Mouse (Mus musculus): ENCODE results near the gene Thbs3. TPM values are rescaled to one million over a fixed set of nuclear protein-coding genes. Genes with fewer than 3 reads are reported as not detected.

Gene Thbs3
- polyA plus RNA-seq, 1 experiment from 2014 or later, result 77.7 TPM

DNA sequence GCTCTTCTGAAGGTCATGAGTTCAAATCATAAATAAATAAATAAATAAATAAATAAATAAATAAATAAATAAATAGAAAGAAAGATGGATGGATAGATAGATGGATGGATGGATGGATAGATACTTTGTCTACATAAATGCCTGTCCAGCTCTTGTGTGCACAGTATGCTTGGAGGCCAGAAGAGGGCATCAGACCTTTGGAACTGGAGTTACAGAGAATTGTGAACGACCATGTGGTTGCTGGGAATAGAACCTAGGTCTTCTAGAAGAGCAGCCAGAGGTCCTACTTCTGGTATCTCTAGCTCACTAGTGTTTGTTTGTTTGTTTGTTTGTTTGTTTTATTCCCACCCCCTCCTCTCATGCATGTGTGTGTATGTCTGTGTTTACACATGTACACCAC, 21.6 kb upstream of the Thbs3 start:
- Histone ChIP-seq H3K27ac (ENCODE audit: low read length) (no peak overlapping the region), H3K4me2 (replicated peaks; ENCODE audit: low read depth, low read length) (no peak overlapping the region), H3K9ac (replicated peaks; ENCODE audit: low read depth) (no peak overlapping the region), H3K9me3 (ENCODE audit: low read length) (no peaks in the 10 kb centered on the region), H3K4me1 (ENCODE audit: insufficient read depth, low read depth, low read length) (no peaks in the 10 kb centered on the region), H3K4me3 (ENCODE audit: low read depth, low read length) (no peak overlapping the region), H3K27me3 (replicated peaks; ENCODE audit: insufficient read depth, low read length) (no peaks in the 10 kb centered on the region), H3K36me3 (ENCODE audit: insufficient read depth, low read length) (no peaks in the 10 kb centered on the region)
- 76% methylated on average over 1 of the region's 1 CpGs for WGBS
- DNase-seq (ENCODE audit: low spot score), result no peak
- peak; percentile 44 for TF ChIP-seq CTCF (IDR thresholded peaks at IDR 0.05)
- no peak for TF ChIP-seq EP300 (IDR thresholded peaks at IDR 0.05)
- no peak for ATAC-seq

DNA sequence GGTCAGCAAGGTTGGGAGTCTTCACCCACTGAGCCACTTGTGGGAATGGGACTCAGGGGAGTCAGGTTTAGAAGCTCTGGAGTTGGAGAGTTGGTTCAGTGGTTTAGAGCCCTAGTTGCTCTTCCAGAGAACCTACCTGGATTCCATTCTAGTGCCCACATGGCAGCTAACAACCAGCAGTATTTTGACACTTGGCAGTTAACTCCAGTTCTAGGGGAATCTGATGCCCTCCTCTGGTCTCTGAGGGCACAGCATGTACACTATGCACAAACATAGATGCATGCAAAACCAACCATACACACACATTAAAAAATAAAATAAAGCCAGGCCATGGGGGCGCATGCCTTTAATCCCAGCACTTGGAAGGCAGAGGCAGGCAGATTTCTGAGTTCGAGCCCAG, 21.1 kb upstream of the Thbs3 start:
- no peak for TF ChIP-seq EP300 (IDR thresholded peaks at IDR 0.05)
- peak; percentile 63 for TF ChIP-seq CTCF (IDR thresholded peaks at IDR 0.05)
- Histone ChIP-seq H3K27ac (ENCODE audit: low read length) (no peak overlapping the region), H3K36me3 (ENCODE audit: insufficient read depth, low read length) (no peaks in the 10 kb centered on the region), H3K4me2 (replicated peaks; ENCODE audit: low read depth, low read length) (no peak overlapping the region), H3K9me3 (ENCODE audit: low read length) (no peaks in the 10 kb centered on the region), H3K9ac (replicated peaks; ENCODE audit: low read depth) (no peak overlapping the region), H3K4me3 (ENCODE audit: low read depth, low read length) (no peak overlapping the region), H3K27me3 (replicated peaks; ENCODE audit: insufficient read depth, low read length) (no peaks in the 10 kb centered on the region), H3K4me1 (ENCODE audit: insufficient read depth, low read depth, low read length) (no peaks in the 10 kb centered on the region)
- ATAC-seq, result no peak
- peak; percentile 51 for DNase-seq (ENCODE audit: low spot score)
- 92% methylated on average over 2 of the region's 2 CpGs for WGBS

DNA sequence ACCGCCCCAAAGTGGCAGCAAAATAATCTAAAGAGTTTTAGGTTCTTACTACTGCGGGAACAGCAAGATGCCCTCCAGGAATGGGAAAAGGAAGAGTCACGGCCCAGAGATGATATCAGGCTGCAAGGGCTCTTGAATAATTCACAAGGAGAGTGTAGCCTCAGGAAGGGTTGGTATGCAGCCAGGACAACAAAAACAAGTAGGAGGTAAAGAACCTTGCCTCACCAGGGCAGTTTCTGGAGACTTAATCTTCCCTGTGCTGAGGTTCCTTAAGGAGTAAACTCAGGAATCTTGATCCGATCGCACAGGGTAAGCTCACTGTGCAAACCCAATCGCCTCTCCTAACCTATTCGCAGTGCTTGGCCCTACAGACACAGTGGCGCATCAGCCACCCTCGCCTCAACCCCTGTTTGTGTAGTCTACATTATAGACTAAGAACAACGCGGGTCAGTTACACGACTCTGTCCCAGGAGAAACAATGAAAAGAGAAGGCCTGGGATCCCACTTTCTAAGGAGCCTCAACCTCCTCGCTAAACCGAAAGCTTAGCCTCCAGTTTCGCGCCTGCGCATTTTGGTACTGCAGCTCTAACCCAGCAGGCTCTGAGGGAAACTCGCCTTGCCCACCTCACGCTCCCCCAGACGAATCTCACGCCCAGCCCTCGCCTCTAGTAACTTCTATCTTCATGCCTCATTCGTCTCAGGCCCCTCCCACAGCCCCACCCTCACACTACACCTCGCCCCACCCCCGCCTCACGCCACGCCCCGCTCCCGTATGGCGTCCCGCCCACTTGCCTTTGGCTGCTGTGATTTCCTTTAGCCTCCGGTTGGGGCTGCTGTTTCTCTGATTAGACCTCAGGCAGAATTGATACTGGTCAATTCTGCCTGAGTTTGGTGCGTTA, 18.8 kb upstream of the Thbs3 start:
- Histone ChIP-seq H3K4me3 (ENCODE audit: low read depth, low read length) (peak overlapping the region; percentile 47), H3K36me3 (ENCODE audit: insufficient read depth, low read length) (no peaks in the 10 kb centered on the region), H3K4me2 (replicated peaks; ENCODE audit: low read depth, low read length) (peak overlapping the region; percentile 68), H3K9ac (replicated peaks; ENCODE audit: low read depth) (peak overlapping the region; percentile 41), H3K27ac (ENCODE audit: low read length) (peak overlapping the region; percentile 82), H3K9me3 (ENCODE audit: low read length) (no peaks in the 10 kb centered on the region), H3K27me3 (replicated peaks; ENCODE audit: insufficient read depth, low read length) (no peaks in the 10 kb centered on the region), H3K4me1 (ENCODE audit: insufficient read depth, low read depth, low read length) (no peaks in the 10 kb centered on the region)
- TF ChIP-seq EP300 (IDR thresholded peaks at IDR 0.05) (no peak), CTCF (IDR thresholded peaks at IDR 0.05) (peak; percentile 75)
- peak; percentile 97 for DNase-seq (ENCODE audit: low spot score)
- WGBS, result 7% methylated on average over 33 of the region's 33 CpGs
- peak; percentile 98 for ATAC-seq

DNA sequence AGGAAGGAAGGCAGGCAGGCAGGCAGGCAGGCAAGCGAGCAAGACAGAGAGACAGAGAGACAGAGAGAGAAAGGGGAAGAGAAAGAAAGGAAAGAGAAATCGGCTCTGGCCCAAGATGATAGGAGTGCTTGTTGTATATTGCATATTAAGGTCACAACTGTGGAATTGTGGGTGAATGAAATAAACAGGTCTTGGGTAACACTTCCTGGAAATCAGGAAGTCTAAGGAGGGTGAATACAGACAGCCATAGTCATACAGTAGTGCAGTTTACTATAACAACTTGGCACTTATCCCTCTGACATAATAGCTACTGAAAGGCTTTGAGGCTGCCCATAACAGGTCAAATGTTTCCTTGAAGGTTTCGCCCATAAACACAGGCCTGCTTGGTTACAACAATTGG, 15.1 kb upstream of the Thbs3 start:
- H3K36me3 ChIP-seq (ENCODE audit: insufficient read depth, low read length), result 0 out of 2 replicates have a peak, but pooled peaks cover 4% of the 10 kb centered on the region
- H3K4me2 ChIP-seq (replicated peaks; ENCODE audit: low read depth, low read length), result no peak overlapping the region
- H3K9ac ChIP-seq (replicated peaks; ENCODE audit: low read depth), result no peak overlapping the region
- H3K4me1 ChIP-seq (ENCODE audit: insufficient read depth, low read depth, low read length), result peaks cover 4% of the 10 kb centered on the region; the same call in 1 of the 2 replicates
- ATAC-seq, result no peak
- 56% methylated on average over 3 of the region's 3 CpGs for WGBS
- DNase-seq (ENCODE audit: low spot score), result peak; percentile 43
- H3K27ac ChIP-seq (ENCODE audit: low read length), result no peak overlapping the region
- no peaks in the 10 kb centered on the region for H3K27me3 ChIP-seq (replicated peaks; ENCODE audit: insufficient read depth, low read length)
- no peaks in the 10 kb centered on the region for H3K9me3 ChIP-seq (ENCODE audit: low read length)
- H3K4me3 ChIP-seq (ENCODE audit: low read depth, low read length), result no peak overlapping the region
- TF ChIP-seq EP300 (IDR thresholded peaks at IDR 0.05) (no peak), CTCF (IDR thresholded peaks at IDR 0.05) (no peak)

DNA sequence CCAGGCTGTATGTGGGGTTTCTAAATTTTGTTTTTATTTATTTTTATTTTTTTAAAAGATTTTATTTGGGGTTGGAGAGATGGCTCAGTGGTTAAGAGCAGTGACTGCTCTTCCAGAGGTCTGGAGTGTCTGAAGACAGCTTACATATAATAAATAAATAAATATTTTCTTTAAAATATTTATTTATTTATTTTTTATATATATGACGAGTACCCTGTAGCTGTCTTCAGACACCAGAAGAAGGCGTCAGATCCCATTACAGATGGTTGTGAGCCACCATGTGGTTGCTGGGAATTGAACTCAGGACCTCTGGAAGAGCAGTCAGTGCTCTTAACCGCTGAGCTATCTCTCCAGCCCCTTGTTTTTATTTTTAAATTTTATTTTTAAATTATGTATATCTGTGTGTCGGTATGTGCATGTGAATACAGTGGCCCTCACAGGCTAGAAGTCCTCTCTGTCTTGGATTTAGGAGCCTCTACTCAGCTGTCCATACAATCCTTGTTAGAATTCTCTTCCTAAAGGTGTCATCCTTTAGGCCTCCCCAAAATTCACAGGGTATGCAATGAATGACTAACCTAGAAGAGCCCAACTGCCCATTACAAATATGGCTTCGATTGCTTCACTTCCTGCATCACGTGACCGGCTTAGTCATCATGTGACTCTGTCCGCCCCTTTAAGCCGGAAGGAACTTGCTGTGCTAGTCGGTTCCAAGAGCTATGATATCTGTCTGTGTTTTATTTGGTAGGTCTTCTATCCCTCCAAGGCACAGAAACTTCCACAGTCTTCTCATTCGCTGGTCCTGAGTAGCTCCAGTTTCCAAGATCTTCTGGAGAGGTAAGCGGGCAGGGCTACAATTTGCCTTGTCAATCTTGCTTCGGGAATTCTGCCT, 12.5 kb upstream of the Thbs3 start, which contains the start of gene Gba:
Gene Gba (plus strand): TSS at position 676 of the 889 bp plus-strand sequence.
- TF ChIP-seq CTCF (IDR thresholded peaks at IDR 0.05) (no peak), EP300 (IDR thresholded peaks at IDR 0.05) (peak; percentile 77)
- no peaks in the 10 kb centered on the region for H3K27me3 ChIP-seq (replicated peaks; ENCODE audit: insufficient read depth, low read length)
- peak; percentile 94 for DNase-seq (ENCODE audit: low spot score)
- H3K9me3 ChIP-seq (ENCODE audit: low read length), result no peaks in the 10 kb centered on the region
- H3K4me1 ChIP-seq (ENCODE audit: insufficient read depth, low read depth, low read length), result peaks cover 4% of the 10 kb centered on the region; the same call in 1 of the 2 replicates
- peaks cover 16% of the 10 kb centered on the region for H3K36me3 ChIP-seq (ENCODE audit: insufficient read depth, low read length)
- ATAC-seq, result peak; percentile 93
- peak within 1 kb of the TSS; percentile 46 for H3K9ac ChIP-seq (replicated peaks; ENCODE audit: low read depth)
- H3K4me3 ChIP-seq (ENCODE audit: low read depth, low read length), result peak within 1 kb of the TSS; percentile 46
- peak within 1 kb of the TSS; percentile 77 for H3K4me2 ChIP-seq (replicated peaks; ENCODE audit: low read depth, low read length)
- no peak within 1 kb of the TSS for H3K27ac ChIP-seq (ENCODE audit: low read length)
- 23% methylated on average over 13 of the region's 13 CpGs for WGBS

DNA sequence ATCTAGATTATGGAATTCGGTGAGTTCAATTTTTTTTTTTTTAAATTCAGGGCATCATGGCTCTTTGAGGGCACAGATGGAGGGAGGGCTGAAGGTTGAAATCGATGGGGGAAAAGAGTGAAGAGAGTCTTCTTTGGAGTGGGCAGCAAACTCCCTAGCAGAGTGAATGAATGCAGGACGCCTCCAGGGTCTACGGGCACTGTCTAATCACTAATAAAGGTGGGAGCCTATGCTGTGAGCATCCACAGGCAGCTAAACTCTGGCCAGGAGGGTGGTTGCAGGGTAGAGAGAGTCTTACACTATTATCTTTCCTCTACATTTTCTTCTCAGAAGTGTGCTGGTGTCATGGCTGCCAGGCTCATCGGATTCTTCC, 11.9 kb upstream of the Thbs3 start:
- no peak for ATAC-seq
- WGBS, result 31% methylated on average over 5 of the region's 5 CpGs
- Histone ChIP-seq H3K27ac (ENCODE audit: low read length) (no peak overlapping the region), H3K9me3 (ENCODE audit: low read length) (no peaks in the 10 kb centered on the region), H3K4me2 (replicated peaks; ENCODE audit: low read depth, low read length) (peak overlapping the region; percentile 77), H3K27me3 (replicated peaks; ENCODE audit: insufficient read depth, low read length) (no peaks in the 10 kb centered on the region), H3K36me3 (ENCODE audit: insufficient read depth, low read length) (peaks cover 23% of the 10 kb centered on the region), H3K9ac (replicated peaks; ENCODE audit: low read depth) (peak overlapping the region; percentile 46), H3K4me1 (ENCODE audit: insufficient read depth, low read depth, low read length) (peaks cover 4% of the 10 kb centered on the region; the same call in 1 of the 2 replicates), H3K4me3 (ENCODE audit: low read depth, low read length) (peak overlapping the region; percentile 46)
- no peak for TF ChIP-seq EP300 (IDR thresholded peaks at IDR 0.05)
- TF ChIP-seq CTCF (IDR thresholded peaks at IDR 0.05), result no peak
- no peak for DNase-seq (ENCODE audit: low spot score)
